Mouse (Mus musculus) kidney, embryonic 14.5 days (tissue): Measurements from ENCODE around the gene Cd40lg. TPM values are rescaled to one million over a fixed set of nuclear protein-coding genes. Genes with fewer than 3 reads are reported as not detected.

Source experiments
- ATAC-seq: fragments of 200-750 bp; cut with Nextera tagmentation; 2 replicates; pipeline ENCODE4 v1.8.0; 2017; ENCODE audit warnings: moderate number of reproducible peaks, mild to moderate bottlenecking, moderate TSS enrichment, moderate library complexity; ENCODE audit not compliant: low FRiP score, low TSS enrichment
- H3K27ac ChIP-seq: fragments of 300-500 bp; sonication (generic); 2 replicates; pipeline ENCODE4 v1.5.1; 2014; ENCODE audit warnings: low read depth, mild to moderate bottlenecking, low read length, moderate library complexity, mixed read lengths
- H3K27me3 ChIP-seq: fragments of 300-500 bp; sonication (generic); 2 replicates; pipeline ENCODE4 v1.6.1; 2014; ENCODE audit warnings: mild to moderate bottlenecking, low read length; ENCODE audit not compliant: control insufficient read depth, insufficient read depth
- H3K36me3 ChIP-seq: fragments of 300-500 bp; sonication (generic); 2 replicates; pipeline ENCODE4 v1.6.1; 2014; ENCODE audit warnings: low read length, mixed read lengths; ENCODE audit not compliant: control insufficient read depth, insufficient read depth
- H3K4me1 ChIP-seq: fragments of 300-500 bp; sonication (generic); 2 replicates; pipeline ENCODE4 v1.6.1; 2014; ENCODE audit warnings: low read length, mixed read lengths; ENCODE audit not compliant: control insufficient read depth, insufficient read depth
- H3K4me2 ChIP-seq: fragments of 300-500 bp; sonication (generic); replicated peaks from 2 replicates; pipeline ENCODE4 v1.6.1; 2014; ENCODE audit warnings: low read depth, mild to moderate bottlenecking, low read length
- H3K4me3 ChIP-seq: fragments of 300-500 bp; sonication (generic); 2 replicates; pipeline ENCODE4 v1.5.1; 2014; ENCODE audit warnings: mild to moderate bottlenecking, low read length
- H3K9ac ChIP-seq: fragments of 300-500 bp; sonication (generic); 2 replicates; pipeline ENCODE4 v1.6.1; 2014; ENCODE audit warnings: low read depth, mild to moderate bottlenecking, low read length, moderate library complexity
- H3K9me3 ChIP-seq: fragments of 300-500 bp; sonication (generic); 2 replicates; pipeline ENCODE4 v1.6.1; 2016; ENCODE audit warnings: low read length; ENCODE audit not compliant: control insufficient read depth
- WGBS: fragments of 180-500 bp; shearing (Covaris S2); extraction: QIAGEN DNeasy Blood & Tissue Kit; methylation state at CpG from one replicate; pipeline ENCODE4 v1.1.7; 2014; 5-methylcytosine and 5-hydroxymethylcytosine counted together
- polyA plus RNA-seq: library from polyadenylated mRNA; unstranded; fragments of >200 nt; fragmentation: Nextera tagmentation; extraction: Ambion mirVana; gene quantifications from 2 replicates; pipeline ENCODE4 v1.2.1, GENCODE M21; 2014

Gene Cd40lg
- polyA plus RNA-seq, 1 experiment from 2014 or later, result not detected

GRCm38 (mm10) chrX:57233596-57233995 is 21.7 kb downstream of the Cd40lg start:
- Histone ChIP-seq H3K27ac (no peak overlapping the region), H3K36me3 (no peaks in the 10 kb centered on the region), H3K4me2 (no peak overlapping the region), H3K9me3 (no peaks in the 10 kb centered on the region), H3K27me3 (no peaks in the 10 kb centered on the region), H3K9ac (no peak overlapping the region), H3K4me3 (no peak overlapping the region), H3K4me1 (no peaks in the 10 kb centered on the region)
- ATAC-seq, result no peak
- 57% methylated on average over 2 of the region's 2 CpGs for WGBS

- WGBS, result 70% methylated on average over 4 of the region's 4 CpGs
- Histone ChIP-seq H3K4me2 (no peak overlapping the region), H3K9me3 (no peaks in the 10 kb centered on the region), H3K4me1 (no peaks in the 10 kb centered on the region), H3K36me3 (no peaks in the 10 kb centered on the region), H3K9ac (no peak overlapping the region), H3K4me3 (no peak overlapping the region), H3K27ac (no peak overlapping the region), H3K27me3 (no peaks in the 10 kb centered on the region)
- ATAC-seq, result no peak
These were observed 24.0 kb downstream of the Cd40lg start for GRCm38 (mm10) chrX:57235982-57236381.

GRCm38 (mm10) chrX:57238572-57238971 is 26.6 kb downstream of the Cd40lg start:
- H3K36me3 ChIP-seq, result no peaks in the 10 kb centered on the region
- no peaks in the 10 kb centered on the region for H3K9me3 ChIP-seq
- no peak overlapping the region for H3K27ac ChIP-seq
- WGBS, result 60% methylated on average over 3 of the region's 3 CpGs
- no peak overlapping the region for H3K4me3 ChIP-seq
- no peak for ATAC-seq
- no peak overlapping the region for H3K9ac ChIP-seq
- no peaks in the 10 kb centered on the region for H3K27me3 ChIP-seq
- no peaks in the 10 kb centered on the region for H3K4me1 ChIP-seq
- no peak overlapping the region for H3K4me2 ChIP-seq

DNA sequence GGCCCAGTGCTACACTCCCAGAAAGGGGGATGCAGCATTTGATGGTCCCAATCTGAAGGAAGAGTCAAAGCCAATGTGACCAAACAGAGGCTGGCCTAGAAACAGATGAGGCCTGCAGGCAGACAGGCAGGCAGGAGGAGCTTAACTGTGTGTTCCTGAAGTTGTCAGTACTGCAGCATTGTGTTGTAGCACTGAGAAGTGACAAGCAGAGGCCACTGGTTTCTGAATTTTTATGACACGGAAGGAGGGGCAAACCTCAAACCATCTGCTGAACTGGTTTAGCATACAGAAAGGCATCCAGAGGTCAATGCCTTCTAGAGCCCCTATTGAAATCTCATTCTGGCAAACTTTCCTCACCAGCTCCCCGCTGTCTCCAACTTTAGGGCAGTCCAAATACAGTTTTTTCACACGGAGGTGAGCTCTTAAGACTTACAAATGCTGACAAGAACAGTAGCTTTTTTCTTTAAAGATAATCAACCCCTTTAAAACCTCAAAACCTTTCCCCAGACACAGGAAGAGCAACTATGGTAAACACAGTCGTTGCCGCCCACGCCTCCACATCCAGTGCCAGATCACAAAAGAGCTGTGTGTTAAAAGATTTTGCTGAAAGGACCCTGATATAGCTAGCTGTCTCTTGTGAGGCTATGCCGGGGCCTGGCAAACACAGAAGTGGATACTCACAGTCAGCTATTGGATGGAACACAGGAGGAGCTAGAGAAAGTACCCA is 41.5 kb downstream of the Cd40lg start:
- no peaks in the 10 kb centered on the region; the same call in 1 of the 2 replicates for H3K27me3 ChIP-seq
- no peak overlapping the region for H3K4me3 ChIP-seq
- no peak overlapping the region for H3K4me2 ChIP-seq
- H3K9me3 ChIP-seq, result no peaks in the 10 kb centered on the region
- H3K4me1 ChIP-seq, result no peaks in the 10 kb centered on the region
- H3K9ac ChIP-seq, result no peak overlapping the region
- 79% methylated on average over 7 of the region's 7 CpGs for WGBS
- no peak for ATAC-seq
- no peaks in the 10 kb centered on the region for H3K36me3 ChIP-seq
- H3K27ac ChIP-seq, result no peak overlapping the region

GRCm38 (mm10) chrX:57260744-57261143 is 48.8 kb downstream of the Cd40lg start:
- Histone ChIP-seq H3K9ac (no peak overlapping the region), H3K9me3 (no peaks in the 10 kb centered on the region), H3K4me1 (no peaks in the 10 kb centered on the region), H3K36me3 (no peaks in the 10 kb centered on the region), H3K4me2 (no peak overlapping the region), H3K4me3 (no peak overlapping the region), H3K27ac (no peak overlapping the region), H3K27me3 (no peaks in the 10 kb centered on the region; the same call in 1 of the 2 replicates)
- ATAC-seq, result no peak
- 46% methylated on average over 2 of the region's 2 CpGs for WGBS

GRCm38 (mm10) chrX:57263515-57263914 is 51.6 kb downstream of the Cd40lg start:
- H3K36me3 ChIP-seq, result no peaks in the 10 kb centered on the region
- ATAC-seq, result no peak

More at GRCm38 (mm10) chrX:57263515-57263914, 51.6 kb downstream of the Cd40lg start:
- no peak overlapping the region for H3K4me2 ChIP-seq
- H3K9me3 ChIP-seq, result no peaks in the 10 kb centered on the region
- 78% methylated on average over 4 of the region's 4 CpGs for whole genome bisulfite sequencing
- H3K27ac ChIP-seq, result no peak overlapping the region
- H3K9ac ChIP-seq, result no peak overlapping the region
- H3K4me1 ChIP-seq, result no peaks in the 10 kb centered on the region
- no peak overlapping the region for H3K4me3 ChIP-seq
- H3K27me3 ChIP-seq, result no peaks in the 10 kb centered on the region

Other genes starting within 250 kb of the Cd40lg start
- gene Brs3, start 169.1 kb upstream of the Cd40lg start, polyA plus RNA-seq, result not detected in 2 replicates
- 51.2 and 76.2 TPM in 2 replicates for gene Htatsf1, start 158.6 kb upstream of the Cd40lg start, polyA plus RNA-seq
- not detected in 2 replicates for gene Vgll1, start 124.0 kb upstream of the Cd40lg start, polyA plus RNA-seq
- 1.2 and 3.0 TPM in 2 replicates for gene Arhgef6, start 126.6 kb downstream of the Cd40lg start, polyA plus RNA-seq
- gene Rbmx, start 180.9 kb downstream of the Cd40lg start, polyA plus RNA-seq, result 115 and 169 TPM in 2 replicates
- not detected in 2 replicates for gene Gm364, start 197.0 kb downstream of the Cd40lg start, polyA plus RNA-seq